Mouse (Mus musculus): Measurements from ENCODE around the gene Krtap2-4. TPM values are rescaled to one million over a fixed set of nuclear protein-coding genes. Genes with fewer than 3 reads are reported as not detected.
"Not testable (repeated sequence)": the region's sequence is repeated elsewhere in the genome, so short reads cannot be mapped to it uniquely, and the experiment has no call there.

The Krtap2-4 gene
- polyA plus RNA-seq, 1 experiment from 2014 or later = not detected

DNA sequence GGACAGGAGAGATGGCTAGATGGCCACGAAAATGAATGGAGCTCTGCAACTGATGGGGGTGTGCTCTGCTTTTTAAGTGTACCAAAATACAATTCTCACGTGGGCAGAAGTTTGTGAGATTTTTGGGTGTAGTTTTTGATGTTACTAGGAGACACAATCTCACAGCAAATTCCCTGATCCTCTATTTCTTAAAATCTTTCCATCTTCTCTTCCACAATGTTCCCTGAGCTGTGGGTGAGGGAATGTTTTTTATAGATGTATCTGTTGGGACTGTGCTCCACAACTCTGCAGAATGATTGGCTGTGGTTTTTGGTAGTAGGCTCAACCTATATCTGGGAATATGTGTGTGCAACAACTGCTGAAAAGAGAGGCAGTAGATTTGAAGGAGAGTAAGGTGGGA, 18.6 kb upstream of the Krtap2-4 start:
- Histone ChIP-seq H3K4me1 (0 out of 2 replicates have a peak, but pooled peaks cover 3% of the 10 kb centered on the region), H3K27me3 (peaks cover 5% of the 10 kb centered on the region; the same call in 1 of the 2 replicates), H3K9me3 (no peaks in the 10 kb centered on the region), H3K4me3 (no peak overlapping the region), H3K4me2 (no peak overlapping the region), H3K36me3 (no peaks in the 10 kb centered on the region), H3K9ac (no peak overlapping the region), H3K27ac (no peak overlapping the region)
- ATAC-seq (ENCODE audit: insufficient number of reproducible peaks, low FRiP score, low TSS enrichment, low read depth) = no peak
- WGBS = 66% methylated on average over 2 of the region's 2 CpGs

DNA sequence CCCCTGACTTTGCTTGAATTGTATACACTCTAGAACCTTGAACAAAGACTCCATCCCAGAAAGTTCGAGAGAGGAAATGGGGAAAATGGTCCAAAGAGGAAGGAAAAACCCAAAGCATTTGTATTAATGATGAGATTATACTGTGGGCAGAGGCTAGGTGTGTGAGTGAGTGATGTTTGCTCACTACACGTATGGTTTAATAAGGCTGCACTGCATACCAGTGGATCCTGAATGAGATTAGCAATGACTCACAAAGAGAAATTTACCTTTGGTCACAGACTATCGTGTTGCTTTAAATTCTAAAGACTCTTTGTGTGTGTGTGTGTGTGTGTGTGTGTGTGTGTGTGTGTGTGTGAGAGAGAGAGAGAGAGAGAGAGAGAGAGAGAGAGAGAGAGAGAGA, 16.2 kb upstream of the Krtap2-4 start:
- WGBS = 57% methylated on average over 3 of the region's 3 CpGs
- Histone ChIP-seq H3K9ac (no peak overlapping the region), H3K4me3 (no peak overlapping the region), H3K27ac (no peak overlapping the region), H3K4me1 (0 out of 2 replicates have a peak, but pooled peaks cover 3% of the 10 kb centered on the region), H3K9me3 (no peaks in the 10 kb centered on the region), H3K4me2 (no peak overlapping the region), H3K27me3 (peaks cover 5% of the 10 kb centered on the region; the same call in 1 of the 2 replicates), H3K36me3 (no peaks in the 10 kb centered on the region)
- no peak for ATAC-seq (ENCODE audit: insufficient number of reproducible peaks, low FRiP score, low TSS enrichment, low read depth)

DNA sequence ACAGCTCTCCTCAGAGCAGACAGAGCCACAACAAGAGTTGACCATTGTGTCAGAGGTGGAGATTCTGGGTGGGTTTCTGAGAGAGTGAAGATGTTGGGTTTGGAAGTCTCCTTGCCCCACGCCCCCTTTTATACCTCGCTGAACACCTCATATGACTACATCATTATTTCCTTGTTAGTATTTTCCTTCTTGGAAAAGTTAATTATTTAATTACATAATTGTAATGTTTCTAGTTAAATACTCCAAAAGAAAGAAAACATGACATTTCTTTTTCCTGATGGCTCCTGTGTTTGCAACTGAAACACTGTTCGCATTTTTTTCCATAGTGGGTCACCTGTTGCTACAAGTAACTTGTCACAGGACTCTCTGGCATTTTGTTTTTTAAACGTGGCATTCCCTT, 13.5 kb upstream of the Krtap2-4 start, which contains the start of gene Krtap4-1:
Krtap4-1 (minus strand) TSS at position 101 of the 400 bp plus-strand sequence.
- no peak for ATAC-seq (ENCODE audit: insufficient number of reproducible peaks, low FRiP score, low TSS enrichment, low read depth)
- no peaks in the 10 kb centered on the region for H3K36me3 ChIP-seq
- no peak within 1 kb of the TSS for H3K27ac ChIP-seq
- H3K4me2 ChIP-seq = no peak within 1 kb of the TSS
- no peak within 1 kb of the TSS for H3K4me3 ChIP-seq
- no peaks in the 10 kb centered on the region for H3K4me1 ChIP-seq
- H3K9me3 ChIP-seq = no peaks in the 10 kb centered on the region
- 78% methylated on average over 4 of the region's 4 CpGs for WGBS
- no peaks in the 10 kb centered on the region for H3K27me3 ChIP-seq
- H3K9ac ChIP-seq = no peak within 1 kb of the TSS

DNA sequence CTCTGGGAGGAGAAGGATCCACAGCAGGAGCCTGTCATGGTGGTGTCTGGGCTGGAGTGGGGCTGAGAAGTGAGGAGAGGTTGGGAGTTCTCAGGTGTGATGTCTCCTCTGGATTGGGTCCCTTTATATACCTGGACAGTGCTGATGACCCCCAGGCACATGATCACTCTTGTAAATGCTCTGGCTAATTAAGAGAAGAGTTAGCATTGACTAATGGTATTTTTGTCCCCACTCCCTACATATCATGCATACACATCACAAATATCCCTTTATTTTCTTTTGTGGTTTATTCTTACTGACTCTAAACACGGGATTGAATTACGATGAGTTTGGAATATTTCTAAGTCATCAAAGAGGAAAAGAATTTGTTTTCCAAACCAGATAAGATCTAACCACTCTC, 5.7 kb upstream of the Krtap2-4 start, which contains the start of gene Gm11562:
Gm11562 (minus strand) TSS at position 101 of the 400 bp plus-strand sequence.
- ATAC-seq (ENCODE audit: insufficient number of reproducible peaks, low FRiP score, low TSS enrichment, low read depth) = no peak; the same call in 1 of the 2 replicates
- Histone ChIP-seq H3K4me3 (no peak within 1 kb of the TSS), H3K4me2 (no peak within 1 kb of the TSS), H3K9ac (no peak within 1 kb of the TSS), H3K36me3 (no peaks in the 10 kb centered on the region), H3K9me3 (no peaks in the 10 kb centered on the region), H3K27ac (no peak within 1 kb of the TSS), H3K4me1 (no peaks in the 10 kb centered on the region), H3K27me3 (no peaks in the 10 kb centered on the region)
- WGBS = 61% methylated on average over 2 of the region's 2 CpGs

DNA sequence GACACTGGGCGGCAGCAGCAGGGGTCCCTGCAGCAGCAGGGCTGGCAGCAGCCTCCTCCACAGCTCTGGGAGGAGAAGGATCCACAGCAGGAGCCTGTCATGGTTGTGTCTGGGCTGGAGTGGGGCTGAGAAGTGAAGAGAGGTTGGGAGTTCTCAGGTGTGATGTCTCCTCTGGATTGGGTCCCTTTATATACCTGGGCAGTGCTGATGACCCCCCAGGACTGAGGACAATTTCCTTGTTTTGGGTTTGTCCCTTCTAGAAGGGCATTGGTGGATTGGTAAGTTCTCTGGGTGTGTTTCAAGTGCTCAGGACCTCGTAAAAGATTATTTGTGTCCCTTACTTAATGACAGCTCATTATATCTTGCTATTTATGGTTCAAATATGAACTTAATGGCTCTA, 4.6 kb downstream of the Krtap2-4 start, which contains the start of gene Gm11937:
Gm11937 (minus strand) TSS at position 101 of the 400 bp plus-strand sequence.
- H3K4me1 ChIP-seq; ATAC-seq (ENCODE audit: insufficient number of reproducible peaks, low FRiP score, low TSS enrichment, low read depth); H3K9me3 ChIP-seq; H3K36me3 ChIP-seq; H3K9ac ChIP-seq; H3K4me2 ChIP-seq; H3K4me3 ChIP-seq; H3K27me3 ChIP-seq; H3K27ac ChIP-seq: not testable (repeated sequence)
- 46% methylated on average over 2 of the region's 2 CpGs for WGBS

DNA sequence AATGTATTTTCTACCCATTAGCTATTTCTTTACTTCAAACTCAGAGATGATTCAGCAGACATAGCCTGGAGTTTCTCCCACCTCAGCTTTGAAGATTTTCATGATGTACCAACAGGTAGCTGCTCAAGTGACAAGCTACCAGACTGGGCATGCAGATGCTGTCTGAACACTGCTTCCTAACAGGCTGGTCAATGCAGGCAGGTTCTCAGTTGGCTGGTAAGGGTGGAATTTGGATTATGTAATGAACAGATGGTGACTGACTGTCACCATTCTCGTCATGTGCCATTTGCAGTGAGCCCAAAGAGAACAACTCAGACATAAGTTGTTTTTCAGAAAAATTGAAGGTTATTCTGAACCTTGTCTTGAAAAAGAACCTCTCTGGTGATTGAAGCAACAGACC, 5.5 kb downstream of the Krtap2-4 start:
- Histone ChIP-seq H3K9ac (no peak overlapping the region), H3K4me3 (no peak overlapping the region), H3K27me3 (no peaks in the 10 kb centered on the region), H3K4me1 (no peaks in the 10 kb centered on the region), H3K9me3 (no peaks in the 10 kb centered on the region), H3K27ac (no peak overlapping the region), H3K4me2 (no peak overlapping the region), H3K36me3 (no peaks in the 10 kb centered on the region)
- 51% methylated on average over 1 of the region's 1 CpGs for WGBS
- ATAC-seq (ENCODE audit: insufficient number of reproducible peaks, low FRiP score, low TSS enrichment, low read depth) = no peak

DNA sequence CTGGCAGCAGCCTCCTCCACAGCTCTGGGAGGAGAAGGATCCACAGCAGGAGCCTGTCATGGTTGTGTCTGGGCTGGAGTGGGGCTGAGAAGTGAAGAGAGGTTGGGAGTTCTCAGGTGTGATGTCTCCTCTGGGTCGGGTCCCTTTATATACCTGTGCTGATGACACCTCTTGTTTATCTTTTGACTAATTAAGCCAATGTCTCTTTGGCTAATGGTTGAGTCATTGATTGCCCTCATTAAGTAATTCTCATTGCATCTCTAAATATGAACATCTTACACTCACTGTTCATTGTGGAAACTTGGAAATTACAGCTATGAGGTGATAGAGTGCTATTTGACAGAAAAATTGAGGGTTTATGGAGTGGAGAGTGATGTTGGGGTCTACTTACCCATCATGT, 11.4 kb downstream of the Krtap2-4 start, which contains the start of gene Gm11938:
Gm11938 (minus strand) TSS at position 101 of the 400 bp plus-strand sequence.
- not testable (repeated sequence) for H3K4me1 ChIP-seq; ATAC-seq (ENCODE audit: insufficient number of reproducible peaks, low FRiP score, low TSS enrichment, low read depth); H3K36me3 ChIP-seq; H3K27me3 ChIP-seq; H3K4me2 ChIP-seq; H3K9me3 ChIP-seq; H3K4me3 ChIP-seq; H3K27ac ChIP-seq; H3K9ac ChIP-seq
- 28% methylated on average over 1 of the region's 1 CpGs for WGBS

DNA sequence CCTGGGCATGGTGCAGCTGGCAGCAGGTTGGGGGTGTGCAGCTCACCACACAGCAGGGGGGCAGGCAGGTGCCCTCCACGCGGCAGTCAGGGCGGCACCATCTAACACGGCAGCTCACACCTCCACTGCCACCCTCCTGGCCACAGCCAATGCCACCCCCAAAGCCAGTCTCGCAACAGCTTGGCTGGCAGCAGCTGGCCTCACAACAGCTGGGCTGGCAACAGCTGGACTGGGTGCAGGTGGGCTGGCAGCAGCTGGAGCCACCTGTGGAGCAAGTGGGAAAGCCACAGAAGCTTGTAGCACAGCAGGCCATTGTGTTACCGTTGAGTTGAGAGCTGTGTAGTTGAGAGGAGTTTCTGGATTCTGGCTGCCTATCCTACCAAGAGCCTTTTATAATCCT, 16.9 kb downstream of the Krtap2-4 start, which contains the start of gene Krtap9-3:
Krtap9-3 (minus strand) TSS at position 364 of the 400 bp plus-strand sequence.
- WGBS = 79% methylated on average over 6 of the region's 6 CpGs

DNA sequence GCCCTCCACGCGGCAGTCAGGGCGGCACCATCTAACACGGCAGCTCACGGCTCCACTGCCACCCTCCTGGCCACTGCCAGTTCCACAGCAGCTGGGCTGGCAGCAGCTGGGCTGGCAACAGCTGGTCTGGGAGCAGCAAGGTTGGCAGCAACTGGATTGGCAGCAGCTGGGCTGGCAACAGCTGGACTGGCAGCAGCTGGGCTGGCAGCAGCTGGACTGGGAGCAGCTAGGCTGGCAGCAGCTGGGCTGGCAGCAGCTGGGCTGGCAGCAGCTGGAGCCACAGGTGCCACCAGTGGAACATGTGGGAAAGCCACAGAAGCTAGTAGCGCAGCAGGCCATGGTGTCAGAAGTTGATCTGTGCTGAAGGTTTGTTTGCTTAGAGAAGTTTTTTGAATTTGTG, 23.7 kb downstream of the Krtap2-4 start, which contains the start of gene Krtap1-3:
Krtap1-3 (minus strand) TSS at position 359 of the 400 bp plus-strand sequence.
- Histone ChIP-seq H3K4me2 (no peak within 1 kb of the TSS), H3K27me3 (no peaks in the 10 kb centered on the region), H3K36me3 (no peaks in the 10 kb centered on the region), H3K4me1 (no peaks in the 10 kb centered on the region), H3K9ac (no peak within 1 kb of the TSS), H3K4me3 (no peak within 1 kb of the TSS), H3K27ac (no peak within 1 kb of the TSS), H3K9me3 (no peaks in the 10 kb centered on the region)
- WGBS = 75% methylated on average over 6 of the region's 6 CpGs
- ATAC-seq (ENCODE audit: insufficient number of reproducible peaks, low FRiP score, low TSS enrichment, low read depth) = no peak

More for the DNA sequence above, 16.9 kb downstream of the Krtap2-4 start, which contains the start of gene Krtap9-3:
- not testable (repeated sequence) for H3K4me1 ChIP-seq; ATAC-seq (ENCODE audit: insufficient number of reproducible peaks, low FRiP score, low TSS enrichment, low read depth); H3K4me2 ChIP-seq; H3K9me3 ChIP-seq; H3K27me3 ChIP-seq; H3K9ac ChIP-seq; H3K27ac ChIP-seq; H3K4me3 ChIP-seq; H3K36me3 ChIP-seq

DNA sequence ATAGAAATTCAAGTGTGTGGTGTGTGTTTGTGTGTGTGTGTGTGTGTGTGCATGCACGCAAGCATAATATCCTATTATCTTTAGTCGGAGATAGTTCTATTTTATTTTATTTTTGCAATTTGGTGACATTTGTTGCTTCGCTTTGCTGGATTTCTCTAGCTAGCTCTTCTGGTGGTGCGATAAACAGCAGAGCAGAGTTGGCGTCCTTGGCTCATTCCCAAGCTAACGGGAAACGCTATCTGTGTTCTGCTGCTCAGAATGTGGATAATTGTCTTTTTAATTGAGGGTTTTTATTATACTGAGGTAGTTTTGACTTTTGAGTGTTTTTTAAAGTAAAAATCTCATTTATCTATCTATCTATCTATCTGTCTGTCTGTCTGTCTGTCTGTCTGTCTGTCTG, 29.6 kb downstream of the Krtap2-4 start:
- H3K9me3 ChIP-seq = no peaks in the 10 kb centered on the region
- H3K4me1 ChIP-seq = no peaks in the 10 kb centered on the region
- no peak overlapping the region for H3K27ac ChIP-seq
- ATAC-seq (ENCODE audit: insufficient number of reproducible peaks, low FRiP score, low TSS enrichment, low read depth) = no peak
- 89% methylated on average over 7 of the region's 7 CpGs for WGBS
- no peak overlapping the region for H3K9ac ChIP-seq
- H3K4me3 ChIP-seq = no peak overlapping the region
- no peaks in the 10 kb centered on the region for H3K36me3 ChIP-seq
- H3K4me2 ChIP-seq = no peak overlapping the region
- H3K27me3 ChIP-seq = no peaks in the 10 kb centered on the region

DNA sequence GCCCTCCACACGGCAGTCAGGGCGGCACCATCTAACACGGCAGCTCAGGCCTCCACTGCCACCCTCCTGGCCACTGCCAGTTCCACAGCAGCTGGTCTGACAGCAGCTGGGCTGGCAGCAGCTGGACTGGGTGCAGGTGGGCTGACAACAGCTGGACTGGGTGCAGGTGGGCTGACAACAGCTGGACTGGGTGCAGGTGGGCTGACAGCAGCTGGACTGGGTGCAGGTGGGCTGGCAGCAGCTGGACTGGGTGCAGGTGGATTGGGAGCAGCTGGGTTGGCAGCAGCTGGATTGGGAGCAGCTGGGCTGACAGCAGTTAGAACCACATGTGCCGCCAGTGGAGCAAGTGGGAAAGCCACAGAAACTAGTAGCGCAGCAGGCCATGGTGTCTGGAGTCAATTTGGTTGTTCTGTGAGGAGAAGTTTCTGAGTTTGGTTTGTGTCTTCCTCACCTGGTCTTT, 31.4 kb downstream of the Krtap2-4 start, which contains the start of gene Krtap1-4:
Krtap1-4 (minus strand) TSS at position 410 of the 460 bp plus-strand sequence.
- no peak within 1 kb of the TSS for H3K4me2 ChIP-seq
- H3K9ac ChIP-seq = no peak within 1 kb of the TSS
- WGBS = 65% methylated on average over 5 of the region's 5 CpGs
- no peak within 1 kb of the TSS for H3K27ac ChIP-seq
- no peaks in the 10 kb centered on the region for H3K36me3 ChIP-seq
- no peaks in the 10 kb centered on the region for H3K9me3 ChIP-seq
- no peaks in the 10 kb centered on the region for H3K27me3 ChIP-seq
- H3K4me1 ChIP-seq = no peaks in the 10 kb centered on the region
- ATAC-seq (ENCODE audit: insufficient number of reproducible peaks, low FRiP score, low TSS enrichment, low read depth) = no peak
- no peak within 1 kb of the TSS for H3K4me3 ChIP-seq

DNA sequence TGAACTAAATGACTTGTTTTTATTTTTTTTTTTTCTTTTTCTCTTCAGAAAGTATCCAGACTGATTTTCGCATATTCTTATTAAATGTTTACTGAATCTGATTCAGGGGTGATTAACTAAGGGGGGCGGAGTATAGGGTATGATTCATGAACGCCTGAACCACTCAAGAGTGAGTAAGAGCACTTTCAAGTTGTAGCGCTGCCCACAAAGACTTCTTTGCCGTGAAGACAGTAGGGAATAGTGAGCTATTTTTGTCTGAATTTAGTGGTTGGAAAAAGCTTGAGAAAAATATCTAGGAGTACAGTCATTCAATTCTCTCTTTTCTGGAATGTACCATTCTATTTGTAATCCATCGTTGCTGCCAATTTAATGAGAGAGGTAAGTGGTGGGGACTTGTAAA, 33.1 kb downstream of the Krtap2-4 start:
- 79% methylated on average over 6 of the region's 6 CpGs for WGBS

More for the DNA sequence above, 33.1 kb downstream of the Krtap2-4 start:
- Histone ChIP-seq H3K9ac (no peak overlapping the region), H3K27ac (no peak overlapping the region), H3K4me1 (no peaks in the 10 kb centered on the region), H3K27me3 (no peaks in the 10 kb centered on the region), H3K4me2 (no peak overlapping the region), H3K4me3 (no peak overlapping the region), H3K36me3 (no peaks in the 10 kb centered on the region), H3K9me3 (no peaks in the 10 kb centered on the region)
- ATAC-seq (ENCODE audit: insufficient number of reproducible peaks, low FRiP score, low TSS enrichment, low read depth) = no peak

Measured in limb, embryonic 15.5 days (tissue).